Mouse (Mus musculus) 416B (cell line): Measurements from ENCODE around the gene Sult1a1.
A peak's percentile ranks its signal among the peaks of the same experiment; 100 is the strongest.
"Not testable (repeated sequence)": the region's sequence is repeated elsewhere in the genome, so short reads cannot be mapped to it uniquely, and the experiment has no call there.

ENCODE experiments used
- DNase-seq: peaks from one replicate; pipeline ENCODE4 v3.0.0; 2011; ENCODE audit warnings: low read depth

The Sult1a1 gene

DNA sequence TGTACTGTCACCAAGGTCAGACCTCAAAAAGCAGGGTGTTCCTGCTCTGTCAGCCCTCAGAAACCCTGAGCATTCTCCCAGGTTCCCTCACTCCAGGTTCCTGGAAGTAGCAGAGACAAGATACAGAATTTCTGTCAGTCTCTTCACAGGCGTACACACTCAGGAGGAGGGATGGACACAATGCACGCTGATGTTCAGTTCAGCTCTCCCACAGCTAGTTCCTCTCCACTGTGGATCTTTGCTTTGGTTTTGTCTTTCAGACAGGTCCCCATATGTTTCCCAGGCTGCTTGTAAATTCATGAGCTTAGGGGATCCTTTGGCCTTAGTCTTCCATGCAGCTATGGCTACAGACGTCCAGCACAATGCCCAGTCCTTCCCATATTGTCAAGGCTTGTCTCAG, 20.7 kb upstream of the Sult1a1 start:
- no peak for DNase-seq

DNA sequence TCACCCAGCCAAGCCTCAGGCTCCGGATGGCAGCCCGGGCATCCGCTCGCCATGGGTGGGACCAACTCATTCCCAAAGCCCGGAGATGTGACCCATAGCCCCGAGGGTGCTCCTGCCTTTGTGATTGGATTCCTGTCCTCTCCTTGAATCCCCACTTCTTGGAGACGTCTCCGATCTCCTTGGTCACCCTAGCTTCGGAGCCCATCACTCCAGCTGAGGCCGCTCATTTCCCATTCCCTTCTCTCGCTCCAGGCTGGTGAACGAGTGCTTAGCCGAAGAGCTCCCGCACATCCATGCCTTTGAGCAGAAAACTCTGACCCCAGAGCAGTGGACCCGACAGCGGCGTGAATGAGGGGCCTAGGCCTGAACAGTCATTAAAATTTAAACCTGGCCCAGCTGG, 20.1 kb upstream of the Sult1a1 start:
- no peak for DNase-seq

DNA sequence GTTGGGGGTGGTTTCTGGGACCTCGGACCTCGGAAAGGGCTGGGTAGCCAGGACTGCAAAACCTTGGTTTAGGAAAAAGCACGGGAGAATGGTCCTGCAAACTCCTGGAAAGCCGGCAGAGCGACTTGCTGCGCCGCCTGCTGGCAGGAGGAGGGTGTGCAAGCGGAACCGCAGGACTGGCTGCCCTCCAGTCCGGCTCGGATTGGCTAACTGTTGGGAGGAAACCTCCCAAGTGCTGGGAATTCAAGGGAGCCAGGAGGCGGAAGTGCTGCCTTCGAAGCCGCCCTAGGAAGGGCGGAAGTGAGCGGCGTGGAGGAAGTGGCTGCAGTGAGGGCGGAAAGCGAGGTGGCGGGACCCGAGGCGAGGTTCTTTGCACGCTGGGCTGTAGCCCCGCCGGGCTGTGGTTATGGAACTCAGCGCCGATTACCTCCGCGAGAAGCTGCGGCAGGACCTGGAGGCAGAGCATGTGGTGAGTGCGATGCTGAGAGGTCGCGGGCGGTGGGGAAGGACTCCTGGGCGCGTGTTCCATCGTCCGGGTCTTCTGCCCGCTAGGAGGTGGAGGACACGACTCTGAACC, 19.5 kb upstream of the Sult1a1 start, which contains the start of gene Slx1b:
Gene Slx1b (minus strand): TSS at position 154 of the 577 bp plus-strand sequence.
- DNase-seq, result peak; percentile 98

DNA sequence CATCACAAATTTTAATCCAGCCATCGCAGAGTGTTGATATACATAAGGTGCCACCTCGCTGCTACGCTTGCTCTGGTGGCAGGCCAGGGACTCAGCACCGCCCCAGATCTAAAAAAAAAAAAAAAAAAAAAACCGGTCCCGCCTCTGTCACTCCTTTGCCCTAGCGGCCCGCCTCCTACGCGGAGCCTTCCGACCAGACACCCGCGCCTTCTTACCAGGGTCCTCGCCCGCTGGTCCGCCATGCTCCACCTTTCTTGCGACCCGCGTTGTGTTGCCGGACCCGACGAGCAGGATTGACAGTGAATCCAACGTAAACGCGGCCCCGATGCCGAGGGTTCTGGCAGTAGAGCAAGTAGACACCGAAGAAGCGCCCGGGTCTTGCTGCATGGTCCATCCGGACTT, 19.0 kb upstream of the Sult1a1 start, which contains the start of gene Bola2:
Gene Bola2 (plus strand): TSS at position 192 of the 402 bp plus-strand sequence.
- peak; percentile 92 for DNase-seq

DNA sequence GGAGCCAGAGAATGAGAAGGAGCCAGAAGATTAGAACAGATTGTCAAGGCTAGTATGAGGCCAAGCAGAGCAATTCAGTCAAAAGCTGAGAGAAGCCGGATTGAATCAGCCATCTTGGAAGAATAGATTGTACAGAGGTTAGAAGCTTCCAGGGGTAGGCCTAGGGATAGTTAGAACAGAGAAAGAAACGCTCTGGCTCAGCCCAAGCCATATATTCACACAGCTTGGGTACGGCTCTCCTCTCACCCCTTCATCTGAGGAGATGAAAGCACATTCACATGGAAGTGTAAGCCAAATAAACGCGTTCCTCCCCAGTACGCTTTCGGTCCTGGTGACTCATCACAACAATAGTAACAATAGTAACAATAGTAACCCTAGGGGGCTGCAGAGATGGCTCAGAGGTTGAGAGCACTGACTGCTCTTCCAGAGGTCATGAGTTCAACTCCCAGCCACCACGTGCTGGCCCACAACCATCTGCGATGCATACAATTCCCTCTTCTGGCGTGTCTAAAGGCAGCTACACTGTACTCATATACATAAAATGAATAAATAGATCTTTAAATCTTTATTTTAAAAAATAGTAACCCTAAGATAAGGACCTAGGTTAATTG, 18.3 kb upstream of the Sult1a1 start:
- peak; percentile 39 for DNase-seq

DNA sequence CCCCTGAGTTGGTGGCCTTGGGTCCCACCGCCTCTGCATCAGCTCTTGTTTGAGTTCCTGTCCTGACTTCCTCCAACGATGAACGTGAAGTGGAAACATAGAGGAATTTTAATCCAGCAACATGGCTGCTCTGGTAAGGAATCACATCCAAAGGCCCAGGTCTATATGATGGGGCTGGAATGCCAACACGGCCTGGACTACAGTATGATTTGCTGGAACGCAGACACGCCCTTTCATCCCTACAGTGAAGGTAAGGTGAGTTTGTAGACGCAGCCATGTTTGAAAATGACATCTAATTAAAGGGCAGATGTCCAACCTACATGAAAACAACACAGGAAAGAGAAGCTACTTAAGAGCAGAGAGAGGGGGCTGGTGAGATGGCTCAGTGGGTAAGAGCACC, 17.5 kb upstream of the Sult1a1 start:
- no peak for DNase-seq

DNA sequence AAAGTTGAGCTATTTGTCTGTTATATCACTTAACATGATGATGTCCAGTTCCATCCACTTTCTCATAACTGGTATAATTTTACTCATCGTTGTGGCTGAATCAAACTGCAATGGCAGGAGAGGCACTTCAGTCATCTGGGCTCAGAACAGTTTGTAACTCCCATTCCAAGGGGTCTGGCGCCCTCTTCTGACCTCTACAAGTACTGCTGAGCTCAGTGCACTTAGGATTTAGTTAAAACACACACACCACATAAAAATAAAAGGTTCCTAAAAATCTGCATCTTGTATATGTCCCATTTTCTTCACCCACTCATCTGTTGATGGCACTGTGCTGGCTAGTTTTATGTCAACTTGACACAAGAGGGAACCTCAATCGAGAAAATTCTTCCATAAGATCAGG, 17.0 kb upstream of the Sult1a1 start:
- DNase-seq, result peak; percentile 94

DNA sequence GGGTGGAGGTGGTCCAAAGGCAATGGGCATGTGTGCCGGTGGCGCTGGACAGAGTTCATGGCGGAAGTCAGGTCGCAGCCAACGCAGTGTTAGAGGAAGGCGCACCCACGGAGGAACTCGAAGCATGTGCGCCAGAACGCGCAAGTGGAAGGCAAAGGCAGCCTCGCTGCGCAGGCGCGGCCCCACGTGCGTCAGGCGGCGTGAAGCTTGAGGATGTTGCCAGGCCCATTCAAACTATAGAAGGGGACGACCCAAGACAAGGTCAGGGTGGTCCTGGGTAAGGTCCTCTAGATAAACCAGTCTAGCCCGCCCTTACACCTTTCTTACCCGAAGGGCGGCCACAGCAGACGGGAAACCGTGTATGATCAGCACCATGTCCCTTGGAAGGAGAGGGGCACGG, 16.2 kb upstream of the Sult1a1 start:
- no peak for DNase-seq

DNA sequence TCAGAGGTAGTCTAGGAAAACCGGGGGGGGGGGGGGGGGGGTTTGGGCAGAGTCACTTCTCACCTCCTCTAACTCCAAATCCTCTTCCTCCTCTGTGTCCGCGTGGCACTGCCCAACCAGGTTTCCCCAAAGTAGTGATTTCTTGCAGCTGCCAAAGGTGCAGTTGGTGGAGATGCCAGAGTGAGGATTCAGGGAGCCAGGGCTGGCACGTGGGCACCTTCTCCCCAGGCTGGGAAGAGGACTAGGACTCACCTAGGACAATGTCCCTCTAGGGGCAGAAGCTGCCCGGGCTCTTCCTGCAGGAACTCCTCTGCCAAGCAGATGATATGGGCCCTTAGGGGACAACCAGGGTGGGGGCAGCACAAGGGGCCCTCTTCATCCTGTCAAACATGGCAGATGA, 15.4 kb upstream of the Sult1a1 start:
- DNase-seq, result no peak

DNA sequence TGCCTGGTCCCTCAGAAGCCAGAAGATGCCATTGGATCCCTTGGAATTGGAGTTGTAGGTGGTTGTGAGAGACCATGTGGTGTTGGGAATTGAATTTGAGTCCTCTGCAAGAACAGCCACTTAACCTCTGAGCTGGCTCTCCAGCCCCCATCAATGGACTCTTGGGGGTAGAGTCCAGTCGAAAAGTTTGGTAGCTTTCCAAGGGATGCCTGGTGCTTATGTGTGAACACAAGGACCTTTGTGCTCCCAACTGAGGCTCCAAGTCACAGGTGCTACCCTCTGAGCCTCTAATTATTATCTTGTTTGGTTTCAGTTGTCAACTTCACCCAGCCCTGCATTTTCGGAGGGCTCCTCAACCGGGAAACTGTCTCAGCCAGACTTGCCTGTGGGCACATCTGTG, 14.5 kb upstream of the Sult1a1 start:
- no peak for DNase-seq

DNA sequence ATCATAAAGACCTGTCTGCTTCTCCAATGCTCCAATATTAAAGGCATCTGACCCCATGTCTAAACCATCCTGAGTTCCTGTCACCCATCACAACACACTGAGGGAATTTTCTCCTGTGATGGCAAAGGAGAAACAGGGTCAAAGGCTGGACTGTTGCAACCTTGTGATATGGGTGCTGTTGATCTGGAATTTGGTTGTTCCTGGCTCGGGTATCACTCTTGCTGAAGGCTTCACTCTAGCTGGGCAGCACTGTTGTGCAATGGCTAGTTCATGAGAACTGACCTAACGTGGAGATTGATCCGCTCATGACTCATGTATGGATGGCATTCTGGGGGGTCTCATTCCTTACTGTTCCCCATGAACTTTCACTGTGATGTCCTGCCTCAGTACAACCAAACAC, 12.8 kb upstream of the Sult1a1 start:
- no peak for DNase-seq

DNA sequence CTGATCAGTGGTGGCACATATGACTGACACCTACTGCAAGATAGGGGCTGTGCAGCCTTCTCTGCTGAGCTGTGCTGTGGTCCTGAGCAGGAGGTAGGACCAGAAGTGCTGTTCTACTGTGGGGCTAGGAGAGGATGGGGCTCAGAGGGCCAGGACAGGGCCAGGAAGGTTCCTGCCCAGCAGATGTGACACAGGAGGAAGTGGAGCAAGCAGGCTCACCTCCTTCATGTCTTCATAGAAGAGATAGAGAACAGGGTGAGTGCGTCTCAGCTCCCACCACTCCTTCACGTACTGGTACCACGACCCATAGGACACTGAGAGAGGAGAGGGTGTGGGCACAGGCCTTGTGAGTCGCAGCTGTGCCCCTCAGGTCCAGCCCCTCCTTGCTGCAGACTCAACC, 11.9 kb upstream of the Sult1a1 start:
- not testable (repeated sequence) for DNase-seq

DNA sequence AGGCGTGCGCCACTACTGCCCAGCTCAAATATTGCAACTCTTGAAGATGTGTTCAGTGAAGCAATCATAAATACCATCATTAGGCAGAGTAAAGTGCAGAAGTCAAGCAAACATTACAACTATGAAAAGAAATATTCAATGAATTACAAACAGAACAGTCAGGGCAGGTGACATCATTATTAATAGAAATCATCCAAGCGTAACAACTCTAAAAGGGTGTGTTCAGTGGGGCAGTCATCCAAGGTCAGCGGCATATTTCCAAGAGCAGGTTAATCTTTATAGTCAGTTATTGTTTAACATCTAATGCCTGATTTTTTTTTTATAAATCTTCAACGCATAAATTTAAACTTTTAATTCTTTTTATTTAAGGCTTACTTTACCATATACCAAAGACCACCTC, 5.0 kb upstream of the Sult1a1 start:
- DNase-seq, result no peak

DNA sequence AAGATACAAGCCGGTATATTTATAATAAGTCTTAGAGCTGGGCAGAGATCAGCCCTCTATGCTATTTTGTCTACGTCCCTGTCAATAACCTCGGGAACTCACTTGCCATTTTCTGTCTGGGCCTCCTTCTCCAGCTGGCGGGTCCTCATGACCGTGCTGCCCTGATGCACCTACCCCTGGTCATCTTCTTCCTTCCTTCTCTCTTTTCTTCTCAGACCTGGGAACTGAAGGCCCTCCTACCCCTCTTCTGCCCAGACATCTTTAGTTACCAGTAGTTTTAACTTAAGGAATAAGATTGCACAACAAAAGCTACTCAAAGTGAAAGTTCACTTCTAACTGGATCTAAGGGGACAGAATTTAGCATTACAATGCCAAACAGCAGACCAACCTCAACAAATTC, 3.5 kb upstream of the Sult1a1 start:
- DNase-seq, result no peak

DNA sequence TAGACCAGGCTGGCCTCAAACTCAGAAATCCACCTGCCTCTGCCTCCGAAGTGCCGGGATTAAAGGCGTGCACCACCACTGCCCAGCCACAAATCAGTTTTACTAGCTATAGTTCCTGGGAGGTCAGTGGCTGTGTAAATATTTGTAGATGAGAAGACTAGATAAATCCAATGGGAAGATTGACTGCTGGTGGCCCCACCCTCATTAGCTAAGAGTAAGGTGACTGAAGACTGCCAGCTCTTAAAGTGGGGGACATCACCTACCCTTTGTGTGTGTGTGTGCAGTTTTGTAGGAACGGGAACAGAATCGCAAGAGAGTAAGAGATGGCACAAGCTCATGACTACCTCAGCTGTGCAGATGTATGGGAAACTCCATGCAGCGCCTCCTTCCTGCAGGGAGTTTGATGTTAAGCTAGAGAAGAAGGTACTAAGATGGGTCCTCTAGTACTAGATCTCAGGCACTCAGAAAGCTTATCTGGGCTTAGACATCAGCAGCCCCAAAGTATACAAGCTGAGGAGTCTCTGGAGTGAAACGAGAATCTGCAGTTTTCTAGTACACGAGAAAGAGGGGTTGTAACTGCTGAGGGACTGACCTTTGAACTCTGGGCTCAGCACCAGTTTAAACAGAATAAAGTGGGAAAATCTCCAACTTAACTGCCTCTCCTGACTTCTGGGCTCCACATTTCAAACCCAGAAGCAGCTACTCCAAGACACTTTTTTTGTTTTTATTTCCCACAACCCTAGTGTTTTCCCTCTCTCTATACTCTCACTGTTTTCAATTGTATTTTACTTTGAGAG, 2.5 kb upstream of the Sult1a1 start:
- no peak for DNase-seq

DNA sequence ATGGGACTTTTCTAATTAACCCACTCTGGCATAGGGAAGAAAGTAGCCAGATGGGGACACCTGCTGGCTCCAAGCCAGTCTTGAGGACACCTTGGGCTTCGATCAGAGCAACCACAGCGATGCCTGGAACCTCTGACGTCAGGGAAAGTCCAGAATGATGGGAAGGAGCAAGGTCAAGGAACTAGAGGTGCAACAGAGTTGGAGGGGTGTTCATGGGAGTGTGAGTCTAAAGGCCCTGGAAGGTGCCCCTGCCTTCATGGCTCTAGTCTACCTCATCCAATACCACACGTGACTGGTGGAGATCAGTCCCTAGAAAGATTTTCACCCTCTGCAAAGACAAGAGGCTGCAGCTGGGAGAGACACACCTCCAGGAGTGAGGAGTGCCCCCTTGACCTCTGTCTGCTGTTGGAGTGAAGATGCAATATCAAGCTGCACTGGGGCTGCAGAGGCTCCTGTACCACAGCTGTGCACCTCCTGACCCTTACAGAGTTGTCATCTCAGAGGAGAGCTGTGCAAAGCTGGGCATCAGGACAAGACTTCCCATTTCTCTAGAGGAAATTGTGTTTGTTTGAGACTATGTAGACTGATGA, 494 bp upstream of the Sult1a1 start:
- DNase-seq, result no peak

DNA sequence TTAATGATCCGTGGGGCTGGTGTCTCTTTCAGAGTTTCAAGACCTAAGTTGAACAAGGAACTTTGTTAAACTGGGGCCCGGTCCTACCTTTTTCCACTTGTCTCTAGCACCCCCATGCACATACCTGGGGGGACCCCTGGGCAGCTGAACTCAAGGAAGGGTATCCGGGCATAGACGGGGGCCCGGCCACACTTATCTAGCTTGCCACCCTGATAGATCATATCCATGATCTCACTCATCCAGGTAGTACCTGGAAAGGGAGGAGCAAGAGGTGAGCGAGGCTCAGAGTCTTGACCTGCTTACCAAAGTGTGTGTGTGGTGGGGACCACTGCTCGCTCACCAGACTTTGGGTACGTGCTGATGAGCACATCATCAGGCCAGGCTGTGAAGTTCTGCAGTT, 1.1 kb downstream of the Sult1a1 start:
- DNase-seq, result no peak

DNA sequence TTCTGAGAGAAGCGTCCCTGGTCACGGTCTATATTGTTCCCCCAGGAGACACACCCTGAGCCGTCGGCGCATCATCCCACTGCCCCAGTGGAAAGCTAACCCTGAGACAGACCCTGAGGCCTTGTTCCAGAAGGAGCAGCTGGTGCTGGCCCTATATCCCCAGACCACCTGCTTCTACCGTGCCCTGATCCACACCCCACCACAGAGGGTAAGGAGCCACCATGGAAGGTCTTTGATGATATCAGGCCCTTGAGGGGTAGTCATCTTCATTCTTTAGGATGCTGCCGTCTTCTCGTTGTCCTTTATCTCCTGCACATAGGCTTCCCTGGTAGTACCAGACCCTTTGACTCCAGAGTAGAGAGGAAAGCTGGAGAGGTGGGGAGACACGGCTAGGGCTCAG, 4.1 kb downstream of the Sult1a1 start:
- DNase-seq, result no peak

DNA sequence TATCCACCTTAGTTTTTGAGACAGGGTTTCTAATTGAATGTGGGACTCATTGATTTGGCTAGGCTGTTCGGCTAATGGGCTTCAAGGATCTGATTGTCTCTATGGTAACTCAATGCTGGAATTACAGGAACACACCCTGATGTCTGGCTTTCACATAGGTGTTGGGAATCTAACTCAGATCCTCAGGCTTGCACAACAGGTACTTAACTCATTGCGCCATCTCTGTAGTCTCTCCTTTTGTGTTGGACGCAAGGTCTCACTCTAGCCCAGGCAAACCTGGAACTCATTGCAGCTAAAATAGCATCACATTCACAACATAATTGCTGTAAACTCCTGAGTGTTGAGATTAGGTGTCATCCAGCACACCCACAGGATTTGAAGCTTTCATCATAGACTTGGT, 6.1 kb downstream of the Sult1a1 start:
- no peak for DNase-seq

DNA sequence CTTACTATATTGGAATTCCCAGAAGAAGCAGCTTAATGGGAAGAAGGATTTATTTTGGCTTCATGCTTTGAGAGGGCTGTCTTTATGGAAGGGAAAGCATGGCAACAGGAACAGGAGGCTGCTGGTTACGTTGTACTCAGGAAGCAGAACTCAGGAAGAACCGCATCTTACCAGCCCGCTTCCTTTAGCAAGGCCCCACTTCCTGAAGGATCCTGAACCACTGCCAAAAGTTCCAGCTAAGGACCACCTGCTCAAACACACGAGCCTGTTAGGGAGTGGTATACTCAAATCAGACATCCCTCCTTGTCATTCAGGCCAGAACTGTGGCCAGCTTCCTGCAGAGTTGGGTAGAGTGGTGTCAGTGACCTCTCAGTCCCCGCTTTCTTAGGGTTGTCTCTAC, 7.8 kb downstream of the Sult1a1 start:
- peak; percentile 70 for DNase-seq

DNA sequence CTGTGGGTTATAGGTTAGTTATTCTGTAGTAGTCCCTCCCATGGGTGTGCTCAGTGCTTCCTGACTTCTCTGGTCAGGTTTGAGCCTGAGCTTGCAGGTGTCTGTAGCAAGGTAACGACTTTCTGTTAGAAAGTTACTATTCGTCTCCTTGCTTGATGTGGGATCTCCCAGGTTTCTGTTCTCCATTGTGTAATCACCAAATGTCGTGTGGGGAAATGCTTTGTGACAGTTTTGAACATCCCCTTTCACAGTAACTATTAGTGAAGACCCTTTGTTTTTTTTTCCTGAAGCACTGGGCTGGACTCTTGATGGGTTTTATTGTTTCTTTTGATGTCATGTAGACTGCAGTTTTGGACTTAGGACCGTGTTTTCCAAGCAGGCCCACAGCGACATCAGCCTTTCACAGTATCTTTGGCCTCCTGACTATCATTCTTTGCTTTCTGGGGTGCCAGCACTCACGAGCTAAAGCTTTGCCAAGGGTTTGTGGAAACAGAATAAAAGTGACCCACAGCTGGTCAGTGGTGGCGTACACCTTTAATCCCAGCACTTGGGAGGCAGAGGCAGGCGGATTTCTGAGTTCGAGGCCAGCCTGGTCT, 8.6 kb downstream of the Sult1a1 start:
- no peak for DNase-seq

DNA sequence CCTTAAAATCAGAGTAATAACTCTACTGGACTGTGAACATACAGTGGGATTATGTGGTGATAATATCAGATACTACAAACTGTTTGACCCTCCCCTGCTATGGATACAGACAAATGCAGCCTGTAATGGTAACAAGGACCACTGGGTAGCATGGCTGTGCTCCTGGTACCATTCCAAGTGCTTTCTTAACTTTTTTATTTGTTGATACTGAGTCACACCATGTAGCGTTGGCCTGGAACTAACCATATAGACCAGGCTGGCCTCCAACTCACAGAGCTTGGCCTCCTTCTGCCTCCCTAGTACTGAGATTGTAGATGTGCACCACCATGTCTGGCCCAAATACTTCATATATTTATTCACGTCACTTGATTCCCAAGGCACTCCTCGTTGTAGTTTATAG, 11.0 kb downstream of the Sult1a1 start:
- DNase-seq, result no peak

DNA sequence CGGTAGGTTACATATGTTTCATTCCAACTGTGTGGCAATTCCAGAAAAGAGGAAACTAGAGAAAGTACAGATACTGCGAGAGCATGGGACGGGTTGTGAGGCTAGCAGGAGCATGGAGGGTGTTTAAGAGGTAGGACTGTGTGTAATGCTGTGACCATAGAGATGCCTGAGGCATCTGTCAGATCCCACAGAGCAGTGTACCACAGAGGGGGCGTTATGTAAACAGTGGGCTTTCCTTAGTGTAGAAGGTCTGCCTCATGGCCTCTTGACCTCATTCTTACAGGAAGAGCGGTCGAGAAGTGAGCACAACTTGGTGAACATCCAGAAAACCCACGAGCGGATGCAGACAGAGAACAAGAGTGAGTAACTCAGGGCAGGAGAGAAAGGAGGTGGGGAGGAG, 12.6 kb downstream of the Sult1a1 start:
- peak; percentile 90 for DNase-seq
